Mouse (Mus musculus) MEL (cell line): Measurements from ENCODE around the gene Dpf3.

Experiments used
- CTCF ChIP-seq, 3 experiments: IDR thresholded peaks in 2 of 3; conservative IDR thresholded peaks in 1 of 3; 2 replicates each; pipeline ENCODE4 v1.5.1; 2011 to 2012; ENCODE audit warnings: low read length in 3 of 3, low read depth in 2 of 3, mild to moderate bottlenecking in 2 of 3, improper control_type of control experiment in 1 of 3, inconsistent platforms in 1 of 3, mixed read lengths in 1 of 3, moderate library complexity in 1 of 3; ENCODE audit not compliant: control insufficient read depth in 1 of 3, insufficient read depth in 1 of 3, poor library complexity in 1 of 3, severe bottlenecking in 1 of 3
- GABPA ChIP-seq: IDR thresholded peaks from 2 replicates; pipeline ENCODE4 v1.6.1; 2012; ENCODE audit warnings: low read depth, mild to moderate bottlenecking, inconsistent platforms, low read length, improper control_type of control experiment, moderate library complexity
- SMC3 ChIP-seq: IDR thresholded peaks from 2 replicates; pipeline ENCODE4 v1.6.1; 2011; ENCODE audit warnings: low read depth, low read length, improper control_type of control experiment

- TF ChIP-seq GABPA, result no peak
- TF ChIP-seq SMC3, result no peak
- no peak for TF ChIP-seq CTCF (IDR thresholded peaks at IDR 0.05 in 2 of 3, conservative IDR thresholded peaks at IDR 0.05 in 1 of 3; ENCODE audit: control insufficient read depth in 1 of 3, insufficient read depth in 1 of 3, low read depth in 2 of 3, low read length in 3 of 3, poor library complexity in 1 of 3, severe bottlenecking in 1 of 3)
Measured at GRCm38 (mm10) chr12:83168310-83168709, 319.2 kb downstream of the Dpf3 start.
